Mouse (Mus musculus): ENCODE measurements around the gene Col6a6. TPM values are rescaled to one million over a fixed set of nuclear protein-coding genes. Genes with fewer than 3 reads are reported as not detected.

The Col6a6 gene
- total RNA-seq, 1 experiment = 0.58 TPM

- H3K27ac ChIP-seq (ENCODE audit: insufficient read depth, low read depth, low read length, poor library complexity, severe bottlenecking) = no peak overlapping the region
- H3K36me3 ChIP-seq (ENCODE audit: control insufficient read depth, insufficient read depth, low read length, poor library complexity, severe bottlenecking) = no peaks in the 10 kb centered on the region
- in situ Hi-C loops (cut with MboI; ENCODE audit: low sequenced_read_pairs in 2 of 2, unreplicated experiment in 2 of 2) = no loop called here
- no peaks in the 10 kb centered on the region for H3K4me1 ChIP-seq (ENCODE audit: control insufficient read depth in 2 of 2, insufficient read depth in 2 of 2, low read length in 2 of 2, poor library complexity in 1 of 2)
- H3K9me3 ChIP-seq (ENCODE audit: control insufficient read depth, insufficient read depth, low read depth, low read length) = no peaks in the 10 kb centered on the region
- no peak for DNase-seq (ENCODE audit: low read depth, low spot score)
- no peak overlapping the region for H3K4me3 ChIP-seq (ENCODE audit: insufficient read depth in 1 of 2, low read depth in 1 of 2, low read length in 2 of 2, poor library complexity in 1 of 2, severe bottlenecking in 1 of 2)
- TF ChIP-seq CHD2 (IDR thresholded peaks at IDR 0.05; ENCODE audit: low read depth, low read length) = no peak
- TF ChIP-seq ZNF384 (IDR thresholded peaks at IDR 0.05; ENCODE audit: low read depth, low read length) = no peak
- no peak for TF ChIP-seq HCFC1 (IDR thresholded peaks at IDR 0.05; ENCODE audit: borderline replicate concordance, insufficient read depth, low read length)
- no peak for TF ChIP-seq ZC3H11A (IDR thresholded peaks at IDR 0.05; ENCODE audit: borderline replicate concordance, low read depth, low read length)
- no peak for TF ChIP-seq MAFK (IDR thresholded peaks at IDR 0.05; ENCODE audit: insufficient read depth, low read depth, low read length)
- H3K9ac ChIP-seq (ENCODE audit: insufficient read depth, low read depth, low read length, poor library complexity, severe bottlenecking) = no peak overlapping the region
Observed at GRCm38 (mm10) chr9:105787800-105788199, 40.2 kb downstream of the Col6a6 start.

GRCm38 (mm10) chr9:105784026-105784425, 43.9 kb downstream of the Col6a6 start:
- H3K4me1 ChIP-seq (ENCODE audit: control insufficient read depth in 2 of 2, insufficient read depth in 2 of 2, low read length in 2 of 2, poor library complexity in 1 of 2) = no peaks in the 10 kb centered on the region
- no peak overlapping the region for H3K9ac ChIP-seq (ENCODE audit: insufficient read depth, low read depth, low read length, poor library complexity, severe bottlenecking)
- H3K36me3 ChIP-seq (ENCODE audit: control insufficient read depth, insufficient read depth, low read length, poor library complexity, severe bottlenecking) = no peaks in the 10 kb centered on the region
- in situ Hi-C loops (cut with MboI; ENCODE audit: low sequenced_read_pairs in 2 of 2, unreplicated experiment in 2 of 2) = no loop called here
- no peak overlapping the region for H3K4me3 ChIP-seq (ENCODE audit: insufficient read depth in 1 of 2, low read depth in 1 of 2, low read length in 2 of 2, poor library complexity in 1 of 2, severe bottlenecking in 1 of 2)
- DNase-seq (ENCODE audit: low read depth, low spot score) = no peak
- H3K9me3 ChIP-seq (ENCODE audit: control insufficient read depth, insufficient read depth, low read depth, low read length) = no peaks in the 10 kb centered on the region
- H3K27ac ChIP-seq (ENCODE audit: insufficient read depth, low read depth, low read length, poor library complexity, severe bottlenecking) = no peak overlapping the region
- no peak for TF ChIP-seq CHD2 (IDR thresholded peaks at IDR 0.05; ENCODE audit: low read depth, low read length)
- no peak for TF ChIP-seq MAFK (IDR thresholded peaks at IDR 0.05; ENCODE audit: insufficient read depth, low read depth, low read length)
- no peak for TF ChIP-seq ZNF384 (IDR thresholded peaks at IDR 0.05; ENCODE audit: low read depth, low read length)
- no peak for TF ChIP-seq HCFC1 (IDR thresholded peaks at IDR 0.05; ENCODE audit: borderline replicate concordance, insufficient read depth, low read length)
- no peak for TF ChIP-seq ZC3H11A (IDR thresholded peaks at IDR 0.05; ENCODE audit: borderline replicate concordance, low read depth, low read length)

- Histone ChIP-seq H3K4me3 (ENCODE audit: insufficient read depth in 1 of 2, low read depth in 1 of 2, low read length in 2 of 2, poor library complexity in 1 of 2, severe bottlenecking in 1 of 2) (no peak overlapping the region), H3K36me3 (ENCODE audit: control insufficient read depth, insufficient read depth, low read length, poor library complexity, severe bottlenecking) (no peaks in the 10 kb centered on the region), H3K9me3 (ENCODE audit: control insufficient read depth, insufficient read depth, low read depth, low read length) (no peaks in the 10 kb centered on the region), H3K27ac (ENCODE audit: insufficient read depth, low read depth, low read length, poor library complexity, severe bottlenecking) (no peak overlapping the region), H3K9ac (ENCODE audit: insufficient read depth, low read depth, low read length, poor library complexity, severe bottlenecking) (no peak overlapping the region), H3K4me1 (ENCODE audit: control insufficient read depth in 2 of 2, insufficient read depth in 2 of 2, low read length in 2 of 2, poor library complexity in 1 of 2) (no peaks in the 10 kb centered on the region)
- in situ Hi-C loops (cut with MboI; ENCODE audit: low sequenced_read_pairs in 2 of 2, unreplicated experiment in 2 of 2) = no loop called here
- DNase-seq (ENCODE audit: low read depth, low spot score) = no peak
- TF ChIP-seq ZC3H11A (IDR thresholded peaks at IDR 0.05; ENCODE audit: borderline replicate concordance, low read depth, low read length) = no peak
- no peak for TF ChIP-seq MAFK (IDR thresholded peaks at IDR 0.05; ENCODE audit: insufficient read depth, low read depth, low read length)
- TF ChIP-seq HCFC1 (IDR thresholded peaks at IDR 0.05; ENCODE audit: borderline replicate concordance, insufficient read depth, low read length) = no peak
- no peak for TF ChIP-seq ZNF384 (IDR thresholded peaks at IDR 0.05; ENCODE audit: low read depth, low read length)
- TF ChIP-seq CHD2 (IDR thresholded peaks at IDR 0.05; ENCODE audit: low read depth, low read length) = no peak
Observed at GRCm38 (mm10) chr9:105780696-105781095, 47.3 kb downstream of the Col6a6 start.

GRCm38 (mm10) chr9:105778741-105779140, 49.2 kb downstream of the Col6a6 start:
- Histone ChIP-seq H3K9me3 (ENCODE audit: control insufficient read depth, insufficient read depth, low read depth, low read length) (no peaks in the 10 kb centered on the region), H3K4me3 (ENCODE audit: insufficient read depth in 1 of 2, low read depth in 1 of 2, low read length in 2 of 2, poor library complexity in 1 of 2, severe bottlenecking in 1 of 2) (no peak overlapping the region), H3K9ac (ENCODE audit: insufficient read depth, low read depth, low read length, poor library complexity, severe bottlenecking) (no peak overlapping the region), H3K36me3 (ENCODE audit: control insufficient read depth, insufficient read depth, low read length, poor library complexity, severe bottlenecking) (no peaks in the 10 kb centered on the region), H3K4me1 (ENCODE audit: control insufficient read depth in 2 of 2, insufficient read depth in 2 of 2, low read length in 2 of 2, poor library complexity in 1 of 2) (no peaks in the 10 kb centered on the region), H3K27ac (ENCODE audit: insufficient read depth, low read depth, low read length, poor library complexity, severe bottlenecking) (no peak overlapping the region)
- in situ Hi-C loops (cut with MboI; ENCODE audit: low sequenced_read_pairs in 2 of 2, unreplicated experiment in 2 of 2) = no loop called here
- TF ChIP-seq ZNF384 (IDR thresholded peaks at IDR 0.05; ENCODE audit: low read depth, low read length) = no peak
- TF ChIP-seq CHD2 (IDR thresholded peaks at IDR 0.05; ENCODE audit: low read depth, low read length) = no peak
- no peak for TF ChIP-seq HCFC1 (IDR thresholded peaks at IDR 0.05; ENCODE audit: borderline replicate concordance, insufficient read depth, low read length)
- no peak for TF ChIP-seq ZC3H11A (IDR thresholded peaks at IDR 0.05; ENCODE audit: borderline replicate concordance, low read depth, low read length)
- no peak for TF ChIP-seq MAFK (IDR thresholded peaks at IDR 0.05; ENCODE audit: insufficient read depth, low read depth, low read length)
- DNase-seq (ENCODE audit: low read depth, low spot score) = no peak

GRCm38 (mm10) chr9:105774878-105775277, 53.1 kb downstream of the Col6a6 start:
- H3K27ac ChIP-seq (ENCODE audit: insufficient read depth, low read depth, low read length, poor library complexity, severe bottlenecking) = no peak overlapping the region
- no peak overlapping the region for H3K4me3 ChIP-seq (ENCODE audit: insufficient read depth in 1 of 2, low read depth in 1 of 2, low read length in 2 of 2, poor library complexity in 1 of 2, severe bottlenecking in 1 of 2)
- in situ Hi-C loops (cut with MboI; ENCODE audit: low sequenced_read_pairs in 2 of 2, unreplicated experiment in 2 of 2) = no loop called here
- H3K4me1 ChIP-seq (ENCODE audit: control insufficient read depth in 2 of 2, insufficient read depth in 2 of 2, low read length in 2 of 2, poor library complexity in 1 of 2) = no peaks in the 10 kb centered on the region
- H3K36me3 ChIP-seq (ENCODE audit: control insufficient read depth, insufficient read depth, low read length, poor library complexity, severe bottlenecking) = no peaks in the 10 kb centered on the region
- no peak overlapping the region for H3K9ac ChIP-seq (ENCODE audit: insufficient read depth, low read depth, low read length, poor library complexity, severe bottlenecking)
- no peaks in the 10 kb centered on the region for H3K9me3 ChIP-seq (ENCODE audit: control insufficient read depth, insufficient read depth, low read depth, low read length)
- no peak for DNase-seq (ENCODE audit: low read depth, low spot score)
- TF ChIP-seq MAFK (IDR thresholded peaks at IDR 0.05; ENCODE audit: insufficient read depth, low read depth, low read length) (no peak), ZC3H11A (IDR thresholded peaks at IDR 0.05; ENCODE audit: borderline replicate concordance, low read depth, low read length) (no peak), ZNF384 (IDR thresholded peaks at IDR 0.05; ENCODE audit: low read depth, low read length) (no peak), CHD2 (IDR thresholded peaks at IDR 0.05; ENCODE audit: low read depth, low read length) (no peak), HCFC1 (IDR thresholded peaks at IDR 0.05; ENCODE audit: borderline replicate concordance, insufficient read depth, low read length) (no peak)
